Mouse (Mus musculus): ENCODE results near the gene Ttll4. TPM values are rescaled to one million over a fixed set of nuclear protein-coding genes. Genes with fewer than 3 reads are reported as not detected.

The Ttll4 gene
- polyA plus RNA-seq, 1 experiment from 2014 or later: 12.3 TPM

GRCm38 (mm10) chr1:74736977-74737376 lies 75.4 kb downstream of the Ttll4 start:
- Histone ChIP-seq H3K9ac (ENCODE audit: low read length) (no peak overlapping the region), H3K36me3 (ENCODE audit: control insufficient read depth, insufficient read depth, low read length) (peaks cover 9% of the 10 kb centered on the region), H3K4me2 (ENCODE audit: low read length) (no peak overlapping the region), H3K27ac (replicated peaks in 1 of 2; ENCODE audit: control insufficient read depth in 1 of 2, insufficient read depth in 1 of 2, low read depth in 2 of 2, low read length in 2 of 2) (no peak overlapping the region), H3K4me3 (ENCODE audit: control insufficient read depth in 1 of 2, insufficient read depth in 1 of 2, low read depth in 1 of 2, low read length in 2 of 2) (no peak overlapping the region), H3K9me3 (ENCODE audit: control insufficient read depth, low read length) (no peaks in the 10 kb centered on the region), H3K27me3 (ENCODE audit: control insufficient read depth, insufficient read depth, low read length) (no peaks in the 10 kb centered on the region), H3K4me1 (ENCODE audit: control insufficient read depth in 2 of 2, insufficient read depth in 2 of 2, low read length in 2 of 2) (no peaks in the 10 kb centered on the region)
- ATAC-seq (ENCODE audit: insufficient number of reproducible peaks, insufficient read depth, low FRiP score, low read depth): no peak
- 87% methylated on average over 12 of the region's 12 CpGs for WGBS

- Histone ChIP-seq H3K9ac (ENCODE audit: low read length) (no peak overlapping the region), H3K9me3 (ENCODE audit: control insufficient read depth, low read length) (no peaks in the 10 kb centered on the region), H3K27ac (replicated peaks in 1 of 2; ENCODE audit: control insufficient read depth in 1 of 2, insufficient read depth in 1 of 2, low read depth in 2 of 2, low read length in 2 of 2) (no peak overlapping the region), H3K27me3 (ENCODE audit: control insufficient read depth, insufficient read depth, low read length) (no peaks in the 10 kb centered on the region), H3K4me3 (ENCODE audit: control insufficient read depth in 1 of 2, insufficient read depth in 1 of 2, low read depth in 1 of 2, low read length in 2 of 2) (no peak overlapping the region), H3K36me3 (ENCODE audit: control insufficient read depth, insufficient read depth, low read length) (peaks cover 9% of the 10 kb centered on the region), H3K4me2 (ENCODE audit: low read length) (no peak overlapping the region), H3K4me1 (ENCODE audit: control insufficient read depth in 2 of 2, insufficient read depth in 2 of 2, low read length in 2 of 2) (no peaks in the 10 kb centered on the region)
- no peak for ATAC-seq (ENCODE audit: insufficient number of reproducible peaks, insufficient read depth, low FRiP score, low read depth)
- WGBS: 85% methylated on average over 7 of the region's 7 CpGs
Observed at GRCm38 (mm10) chr1:74737500-74737899, 76.0 kb downstream of the Ttll4 start.

DNA sequence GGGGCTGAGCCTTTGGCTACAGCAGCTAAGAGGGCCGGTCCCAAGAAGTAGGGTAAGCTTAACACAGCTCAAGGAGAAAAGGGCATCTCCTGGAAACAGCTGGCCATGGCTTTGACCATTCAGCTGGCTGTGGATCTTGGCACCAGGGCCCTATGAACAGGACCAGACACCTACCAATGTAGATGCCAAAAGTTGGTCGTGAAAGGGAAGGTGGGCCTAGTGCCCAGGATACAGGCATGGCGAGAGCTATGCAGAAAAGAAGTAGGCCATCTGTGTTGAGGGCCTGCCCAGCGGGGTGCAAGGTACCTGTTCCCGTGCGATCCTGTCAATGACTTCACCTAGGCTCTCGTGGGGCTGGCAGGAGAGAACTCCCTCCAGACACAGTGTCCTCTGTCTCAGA lies 79.3 kb downstream of the Ttll4 start:
- H3K9me3 ChIP-seq (ENCODE audit: control insufficient read depth, low read length): no peaks in the 10 kb centered on the region
- ATAC-seq (ENCODE audit: insufficient number of reproducible peaks, insufficient read depth, low FRiP score, low read depth): no peak
- H3K36me3 ChIP-seq (ENCODE audit: control insufficient read depth, insufficient read depth, low read length): peaks cover 17% of the 10 kb centered on the region
- 75% methylated on average over 7 of the region's 7 CpGs for WGBS
- H3K27ac ChIP-seq (replicated peaks in 1 of 2; ENCODE audit: control insufficient read depth in 1 of 2, insufficient read depth in 1 of 2, low read depth in 2 of 2, low read length in 2 of 2): no peak overlapping the region
- H3K27me3 ChIP-seq (ENCODE audit: control insufficient read depth, insufficient read depth, low read length): no peaks in the 10 kb centered on the region
- H3K9ac ChIP-seq (ENCODE audit: low read length): no peak overlapping the region
- H3K4me1 ChIP-seq (ENCODE audit: control insufficient read depth in 2 of 2, insufficient read depth in 2 of 2, low read length in 2 of 2): no peaks in the 10 kb centered on the region
- H3K4me3 ChIP-seq (ENCODE audit: control insufficient read depth in 1 of 2, insufficient read depth in 1 of 2, low read depth in 1 of 2, low read length in 2 of 2): no peak overlapping the region
- no peak overlapping the region for H3K4me2 ChIP-seq (ENCODE audit: low read length)

GRCm38 (mm10) chr1:74747335-74747734 lies 85.8 kb downstream of the Ttll4 start:
- no peak overlapping the region for H3K4me3 ChIP-seq (ENCODE audit: control insufficient read depth in 1 of 2, insufficient read depth in 1 of 2, low read depth in 1 of 2, low read length in 2 of 2)
- no peak overlapping the region for H3K4me2 ChIP-seq (ENCODE audit: low read length)
- no peaks in the 10 kb centered on the region for H3K9me3 ChIP-seq (ENCODE audit: control insufficient read depth, low read length)
- H3K27ac ChIP-seq (replicated peaks in 1 of 2; ENCODE audit: control insufficient read depth in 1 of 2, insufficient read depth in 1 of 2, low read depth in 2 of 2, low read length in 2 of 2): no peak overlapping the region
- peaks cover 12 to 27% of the 10 kb centered on the region in 2 experiments for H3K4me1 ChIP-seq (ENCODE audit: control insufficient read depth in 2 of 2, insufficient read depth in 2 of 2, low read length in 2 of 2)
- H3K9ac ChIP-seq (ENCODE audit: low read length): no peak overlapping the region
- H3K27me3 ChIP-seq (ENCODE audit: control insufficient read depth, insufficient read depth, low read length): no peaks in the 10 kb centered on the region
- peaks cover 8% of the 10 kb centered on the region; the same call in 1 of the 2 replicates for H3K36me3 ChIP-seq (ENCODE audit: control insufficient read depth, insufficient read depth, low read length)
- WGBS: 65% methylated on average over 5 of the region's 5 CpGs
- no peak for ATAC-seq (ENCODE audit: insufficient number of reproducible peaks, insufficient read depth, low FRiP score, low read depth)

- peaks cover 12 to 27% of the 10 kb centered on the region in 2 experiments for H3K4me1 ChIP-seq (ENCODE audit: control insufficient read depth in 2 of 2, insufficient read depth in 2 of 2, low read length in 2 of 2)
- H3K27ac ChIP-seq (replicated peaks in 1 of 2; ENCODE audit: control insufficient read depth in 1 of 2, insufficient read depth in 1 of 2, low read depth in 2 of 2, low read length in 2 of 2): peak within 1 kb of the TSS; percentile 83 to 85
- 0 out of 2 replicates have a peak, but pooled peaks cover 3% of the 10 kb centered on the region for H3K36me3 ChIP-seq (ENCODE audit: control insufficient read depth, insufficient read depth, low read length)
- no peaks in the 10 kb centered on the region for H3K27me3 ChIP-seq (ENCODE audit: control insufficient read depth, insufficient read depth, low read length)
- peak within 1 kb of the TSS; percentile 71 for H3K4me2 ChIP-seq (ENCODE audit: low read length)
- H3K4me3 ChIP-seq (ENCODE audit: control insufficient read depth in 1 of 2, insufficient read depth in 1 of 2, low read depth in 1 of 2, low read length in 2 of 2): peak within 1 kb of the TSS; percentile 36 to 45
- H3K9ac ChIP-seq (ENCODE audit: low read length): peak within 1 kb of the TSS; percentile 79
- WGBS: 6% methylated on average over 30 of the region's 30 CpGs
- peak; percentile 78 for ATAC-seq (ENCODE audit: insufficient number of reproducible peaks, insufficient read depth, low FRiP score, low read depth)
- H3K9me3 ChIP-seq (ENCODE audit: control insufficient read depth, low read length): no peaks in the 10 kb centered on the region
Observed at GRCm38 (mm10) chr1:74748643-74749271, 87.2 kb downstream of the Ttll4 start, which contains the start of gene Prkag3. Gene Prkag3 (minus strand): TSS chr1:74749221.

DNA sequence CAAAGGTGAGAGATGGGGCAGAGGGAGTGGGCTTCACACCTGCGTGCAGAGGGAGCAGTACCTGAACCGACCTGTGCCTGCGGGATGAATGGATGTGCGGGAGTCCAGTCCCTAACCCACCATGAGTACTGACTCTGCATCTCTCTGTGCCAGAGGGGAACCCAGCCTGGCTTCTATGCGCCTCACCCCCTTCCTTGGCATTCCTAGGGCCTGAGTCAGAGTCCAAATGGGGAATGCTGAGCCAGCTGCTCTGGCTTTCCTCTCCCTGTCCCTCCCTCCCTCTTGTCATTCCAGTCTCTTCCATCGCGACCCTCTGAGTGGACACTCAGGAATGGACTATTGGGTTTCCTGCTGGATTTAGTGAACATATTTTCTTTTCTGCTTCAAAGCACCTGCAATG lies 87.8 kb downstream of the Ttll4 start:
- Histone ChIP-seq H3K9ac (ENCODE audit: low read length) (peak overlapping the region; percentile 79), H3K27ac (replicated peaks in 1 of 2; ENCODE audit: control insufficient read depth in 1 of 2, insufficient read depth in 1 of 2, low read depth in 2 of 2, low read length in 2 of 2) (peak overlapping the region; percentile 83 to 85), H3K4me3 (ENCODE audit: control insufficient read depth in 1 of 2, insufficient read depth in 1 of 2, low read depth in 1 of 2, low read length in 2 of 2) (peak overlapping the region; percentile 36 to 45), H3K9me3 (ENCODE audit: control insufficient read depth, low read length) (no peaks in the 10 kb centered on the region), H3K27me3 (ENCODE audit: control insufficient read depth, insufficient read depth, low read length) (no peaks in the 10 kb centered on the region), H3K4me2 (ENCODE audit: low read length) (peak overlapping the region; percentile 71), H3K4me1 (ENCODE audit: control insufficient read depth in 2 of 2, insufficient read depth in 2 of 2, low read length in 2 of 2) (peaks cover 12 to 27% of the 10 kb centered on the region in 2 experiments), H3K36me3 (ENCODE audit: control insufficient read depth, insufficient read depth, low read length) (0 out of 2 replicates have a peak, but pooled peaks cover 3% of the 10 kb centered on the region)
- 25% methylated on average over 7 of the region's 7 CpGs for WGBS
- peak; percentile 74 for ATAC-seq (ENCODE audit: insufficient number of reproducible peaks, insufficient read depth, low FRiP score, low read depth)

DNA sequence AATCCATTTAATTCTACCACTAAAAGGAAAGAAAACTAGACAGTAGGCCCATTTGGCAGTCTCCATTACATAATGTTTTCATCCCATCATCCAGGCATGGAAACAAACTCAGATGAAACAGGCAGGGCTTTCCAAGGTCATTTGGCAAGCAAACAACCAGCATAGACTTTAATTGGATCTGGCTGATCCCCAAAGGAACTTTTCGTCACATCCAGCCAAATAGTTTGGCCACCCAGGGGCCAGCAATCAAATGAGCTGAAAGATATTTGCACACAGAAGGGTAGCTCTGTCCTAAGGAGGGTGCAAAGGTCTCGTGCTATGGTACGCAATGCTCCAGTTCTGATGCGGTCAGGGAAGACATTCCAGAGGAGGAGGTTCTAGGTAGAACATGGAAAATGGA lies 89.1 kb downstream of the Ttll4 start:
- no peak overlapping the region for H3K27ac ChIP-seq (replicated peaks in 1 of 2; ENCODE audit: control insufficient read depth in 1 of 2, insufficient read depth in 1 of 2, low read depth in 2 of 2, low read length in 2 of 2)
- WGBS: 74% methylated on average over 4 of the region's 4 CpGs
- no peaks in the 10 kb centered on the region for H3K9me3 ChIP-seq (ENCODE audit: control insufficient read depth, low read length)
- ATAC-seq (ENCODE audit: insufficient number of reproducible peaks, insufficient read depth, low FRiP score, low read depth): no peak
- H3K9ac ChIP-seq (ENCODE audit: low read length): no peak overlapping the region
- no peak overlapping the region for H3K4me2 ChIP-seq (ENCODE audit: low read length)
- H3K36me3 ChIP-seq (ENCODE audit: control insufficient read depth, insufficient read depth, low read length): no peaks in the 10 kb centered on the region
- no peaks in the 10 kb centered on the region for H3K27me3 ChIP-seq (ENCODE audit: control insufficient read depth, insufficient read depth, low read length)
- H3K4me1 ChIP-seq (ENCODE audit: control insufficient read depth in 2 of 2, insufficient read depth in 2 of 2, low read length in 2 of 2): peaks cover 12 to 27% of the 10 kb centered on the region in 2 experiments
- no peak overlapping the region for H3K4me3 ChIP-seq (ENCODE audit: control insufficient read depth in 1 of 2, insufficient read depth in 1 of 2, low read depth in 1 of 2, low read length in 2 of 2)

DNA sequence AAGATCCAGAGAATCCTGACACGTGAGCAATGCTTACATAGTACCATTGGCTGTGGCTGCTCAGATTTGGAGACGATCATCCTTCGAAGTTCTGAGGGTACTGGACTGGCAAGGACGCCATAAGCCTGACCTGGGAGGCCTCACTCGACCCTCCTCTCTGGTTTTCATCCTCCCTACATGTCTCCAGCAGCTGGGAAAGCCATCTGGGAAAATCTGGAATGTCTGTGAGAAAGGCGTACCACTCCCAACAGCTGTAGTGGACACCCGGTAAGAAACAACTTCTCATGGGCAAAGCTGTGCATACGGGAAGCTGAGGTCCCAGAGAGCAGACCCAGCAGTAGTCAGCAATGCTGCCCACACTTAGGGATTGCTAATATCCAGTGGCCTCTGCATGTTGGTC lies 90.6 kb downstream of the Ttll4 start:
- ATAC-seq (ENCODE audit: insufficient number of reproducible peaks, insufficient read depth, low FRiP score, low read depth): no peak
- Histone ChIP-seq H3K9ac (ENCODE audit: low read length) (no peak overlapping the region), H3K4me3 (ENCODE audit: control insufficient read depth in 1 of 2, insufficient read depth in 1 of 2, low read depth in 1 of 2, low read length in 2 of 2) (no peak overlapping the region), H3K27ac (replicated peaks in 1 of 2; ENCODE audit: control insufficient read depth in 1 of 2, insufficient read depth in 1 of 2, low read depth in 2 of 2, low read length in 2 of 2) (no peak overlapping the region), H3K9me3 (ENCODE audit: control insufficient read depth, low read length) (no peaks in the 10 kb centered on the region), H3K4me2 (ENCODE audit: low read length) (no peak overlapping the region), H3K27me3 (ENCODE audit: control insufficient read depth, insufficient read depth, low read length) (no peaks in the 10 kb centered on the region), H3K36me3 (ENCODE audit: control insufficient read depth, insufficient read depth, low read length) (no peaks in the 10 kb centered on the region), H3K4me1 (ENCODE audit: control insufficient read depth in 2 of 2, insufficient read depth in 2 of 2, low read length in 2 of 2) (peaks cover 12 to 27% of the 10 kb centered on the region in 2 experiments)
- 90% methylated on average over 8 of the region's 8 CpGs for WGBS

Measured in heart, embryonic 14.5 days (tissue).